Mouse (Mus musculus) midbrain, postnatal 0 days (tissue): Measurements from ENCODE around the gene Daxx. TPM values are rescaled to one million over a fixed set of nuclear protein-coding genes. Genes with fewer than 3 reads are reported as not detected.

Source experiments
- ATAC-seq: fragments of 200-750 bp; cut with Nextera tagmentation; 2 replicates; pipeline ENCODE4 v1.8.0; 2017; ENCODE audit warnings: moderate number of reproducible peaks, mild to moderate bottlenecking, moderate TSS enrichment, moderate library complexity; ENCODE audit not compliant: low FRiP score
- DNase-seq: peaks from one replicate; pipeline ENCODE4 v3.0.0-alpha.2; 2015; ENCODE audit warnings: low spot score
- H3K27ac ChIP-seq: fragments of 300-500 bp; sonication (generic); 2 replicates; pipeline ENCODE4 v1.5.1; 2014; ENCODE audit warnings: low read depth, mild to moderate bottlenecking, low read length, mixed read lengths
- H3K27me3 ChIP-seq: fragments of 300-500 bp; sonication (generic); 2 replicates; pipeline ENCODE4 v1.6.1; 2014; ENCODE audit warnings: low read length, control low read depth, mixed read lengths; ENCODE audit not compliant: insufficient read depth
- H3K36me3 ChIP-seq: fragments of 300-500 bp; sonication (generic); 2 replicates; pipeline ENCODE4 v1.6.1; 2014; ENCODE audit warnings: low read length, control low read depth, mixed read lengths; ENCODE audit not compliant: insufficient read depth
- H3K4me1 ChIP-seq: fragments of 300-500 bp; sonication (generic); 2 replicates; pipeline ENCODE4 v1.6.1; 2014; ENCODE audit warnings: mild to moderate bottlenecking, control low read depth, antibody characterized with exemption, low read length, mixed read lengths; ENCODE audit not compliant: insufficient read depth
- H3K4me2 ChIP-seq: fragments of 300-500 bp; sonication (generic); 2 replicates; pipeline ENCODE4 v1.6.1; 2014; ENCODE audit warnings: low read depth, mild to moderate bottlenecking, low read length, mixed read lengths; ENCODE audit not compliant: poor library complexity, severe bottlenecking
- H3K4me3 ChIP-seq: fragments of 300-500 bp; sonication (generic); 2 replicates; pipeline ENCODE4 v1.5.1; 2014; ENCODE audit warnings: low read depth, mild to moderate bottlenecking, low read length, moderate library complexity
- H3K9ac ChIP-seq: fragments of 300-500 bp; sonication (generic); replicated peaks from 2 replicates; pipeline ENCODE4 v1.6.1; 2014; ENCODE audit warnings: mild to moderate bottlenecking, low read length, moderate library complexity, mixed read lengths; ENCODE audit not compliant: poor library complexity, severe bottlenecking
- H3K9me3 ChIP-seq: fragments of 300-500 bp; sonication (generic); 2 replicates; pipeline ENCODE4 v1.6.1; 2016; ENCODE audit warnings: low read length, control low read depth
- CTCF ChIP-seq: IDR thresholded peaks from 2 replicates; pipeline ENCODE4 v1.5.1; 2016; ENCODE audit warnings: antibody characterized with exemption, mild to moderate bottlenecking
- WGBS: fragments of 180-500 bp; shearing (Covaris S2); extraction: QIAGEN DNeasy Blood & Tissue Kit; methylation state at CpG from one replicate; pipeline ENCODE4 v1.1.7; 2014; 5-methylcytosine and 5-hydroxymethylcytosine counted together
- polyA plus RNA-seq: library from polyadenylated mRNA; unstranded; fragments of >200 nt; fragmentation: Nextera tagmentation; extraction: Ambion mirVana; gene quantifications from 2 replicates; pipeline ENCODE4 v1.2.1, GENCODE M21; 2015
- total RNA-seq: library from RNA; depleted of rRNA; stranded (reverse); fragments of >200 nt; gene quantifications from 2 replicates; pipeline ENCODE4 v1.2.3, GENCODE M21; 2014

The Daxx gene
- total and polyA plus RNA-seq, 2 experiments from 2014 or later = 42.9 to 55.7 TPM

DNA sequence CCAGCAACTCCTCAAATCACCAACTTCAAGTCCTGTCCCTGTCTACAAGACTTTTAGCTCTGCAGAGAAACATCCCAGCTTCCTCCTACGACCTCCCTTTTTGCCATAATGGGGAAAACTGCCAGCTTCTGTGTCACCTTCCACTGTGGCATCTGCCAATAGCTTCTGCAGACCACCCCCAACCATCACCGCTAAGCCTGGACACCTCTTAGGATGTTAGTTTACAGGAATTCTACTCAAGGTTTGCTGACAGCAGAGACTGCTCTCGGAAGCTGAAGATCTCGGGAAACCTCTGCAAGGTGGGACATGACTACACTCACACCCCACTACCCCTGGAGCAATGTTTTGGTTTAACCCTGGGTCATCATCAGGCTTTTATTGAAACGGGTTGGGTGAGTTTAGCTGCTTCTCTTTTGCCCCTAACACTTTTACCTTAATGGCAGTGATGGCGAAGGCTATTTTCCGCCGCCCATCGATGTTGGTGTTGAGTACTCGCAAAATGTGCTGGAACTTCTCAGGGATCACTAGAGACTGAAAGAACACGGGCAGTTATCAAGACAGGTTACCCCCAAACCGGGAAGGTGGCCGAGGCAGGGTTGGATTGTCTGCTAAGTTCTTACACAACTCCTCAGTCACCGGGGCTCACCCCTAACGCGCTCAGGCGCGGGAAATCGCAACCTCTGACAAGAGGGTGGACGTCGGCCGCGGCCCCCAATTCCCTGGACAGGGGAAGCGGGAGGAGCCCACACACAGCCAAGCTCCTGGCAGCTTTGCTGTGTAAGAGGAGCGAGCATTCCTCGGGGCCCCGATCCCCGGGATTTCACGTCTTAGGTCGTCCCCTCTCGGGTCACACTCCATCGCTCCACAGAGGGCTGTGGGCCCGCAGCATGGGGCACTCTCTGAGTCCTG is 45.7 kb downstream of the Daxx start:
- H3K9me3 ChIP-seq = no peaks in the 10 kb centered on the region
- peaks cover 19% of the 10 kb centered on the region; the same call in 1 of the 2 replicates for H3K4me1 ChIP-seq
- DNase-seq (no peak), ATAC-seq (peak; percentile 14)
- WGBS = 1% methylated on average over 33 of the region's 33 CpGs
- no peak for TF ChIP-seq CTCF
- H3K4me2 ChIP-seq = peak overlapping the region; percentile 74
- peak overlapping the region; percentile 96 for H3K27ac ChIP-seq
- peak overlapping the region; percentile 84 for H3K4me3 ChIP-seq
- H3K9ac ChIP-seq = peak overlapping the region; percentile 96
- no peaks in the 10 kb centered on the region for H3K27me3 ChIP-seq
- peaks cover 33% of the 10 kb centered on the region for H3K36me3 ChIP-seq

DNA sequence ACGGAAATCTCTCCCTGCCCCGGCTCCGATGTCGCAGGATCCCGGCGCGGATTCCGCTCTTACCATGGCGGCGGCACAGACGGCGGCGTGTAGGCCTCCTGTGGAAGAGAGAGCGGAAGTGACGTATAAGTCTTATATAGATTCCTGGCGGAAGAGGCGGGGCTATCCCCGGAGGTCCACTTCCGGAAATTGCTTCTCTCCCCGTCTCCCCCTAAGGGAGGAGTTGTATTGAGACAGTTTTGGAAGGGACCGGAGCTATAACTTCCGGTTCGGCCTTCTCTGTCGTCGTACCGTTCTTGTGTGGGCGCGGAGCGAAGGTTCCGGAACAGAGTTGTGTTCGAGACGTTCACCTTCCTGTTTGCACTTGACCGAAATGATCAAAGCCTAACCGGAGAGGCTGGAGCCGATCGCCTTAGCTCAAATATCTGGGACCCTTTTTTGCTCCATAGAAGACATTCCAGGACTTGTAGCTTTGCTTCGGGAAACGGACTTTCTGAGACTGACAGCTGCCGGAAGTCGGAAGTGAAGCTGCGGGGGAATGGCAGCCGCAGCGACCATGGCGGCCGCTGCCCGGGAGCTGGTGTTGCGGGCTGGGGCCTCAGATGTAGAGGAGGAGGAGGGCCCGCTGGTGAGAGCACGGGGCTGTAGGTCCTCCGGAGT is 46.5 kb downstream of the Daxx start, which contains the start of the genes Vps52 and Rps18:
Gene Vps52 (plus strand): TSS at position 258 of the 660 bp plus-strand sequence.
Gene Rps18 (minus strand): TSS at position 447 of the 660 bp plus-strand sequence.
- Histone ChIP-seq H3K9ac (peak within 1 kb of the TSS; percentile 96), H3K4me2 (peak within 1 kb of the TSS; percentile 80), H3K4me1 (peaks cover 13% of the 10 kb centered on the region; the same call in 1 of the 2 replicates), H3K4me3 (peak within 1 kb of the TSS; percentile 84), H3K27ac (peak within 1 kb of the TSS; percentile 96), H3K36me3 (peaks cover 38% of the 10 kb centered on the region), H3K9me3 (no peaks in the 10 kb centered on the region), H3K27me3 (no peaks in the 10 kb centered on the region)
- under 1% methylated on average over 50 of the region's 50 CpGs for WGBS
- ATAC-seq (peak; percentile 88), DNase-seq (peak; percentile 99)
- peak; percentile 60 for TF ChIP-seq CTCF

DNA sequence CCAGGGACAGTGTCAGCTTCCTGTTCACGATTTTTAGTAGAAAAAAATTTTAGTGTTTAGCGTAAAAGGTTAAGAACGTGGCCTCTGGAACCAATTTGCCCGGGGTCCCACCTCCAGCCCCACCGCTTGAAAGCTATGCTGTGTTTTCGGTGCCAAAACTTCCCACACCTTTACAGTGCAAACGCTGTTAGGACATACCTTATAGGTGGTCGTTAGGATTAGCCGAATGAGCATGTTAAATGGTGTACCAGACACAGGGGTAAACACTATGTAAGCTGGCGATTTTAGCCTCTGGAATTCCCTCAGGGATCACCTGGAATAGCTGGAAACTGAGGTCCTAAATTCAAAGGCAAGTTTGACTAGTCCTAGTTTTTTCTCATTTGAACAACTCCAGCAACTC is 47.1 kb downstream of the Daxx start:
- Histone ChIP-seq H3K4me2 (peak overlapping the region; percentile 80), H3K27ac (peak overlapping the region; percentile 90), H3K4me3 (peak overlapping the region; percentile 84), H3K4me1 (peaks cover 13% of the 10 kb centered on the region; the same call in 1 of the 2 replicates), H3K27me3 (no peaks in the 10 kb centered on the region), H3K36me3 (peaks cover 43% of the 10 kb centered on the region), H3K9me3 (no peaks in the 10 kb centered on the region), H3K9ac (peak overlapping the region; percentile 89)
- ATAC-seq (no peak), DNase-seq (no peak)
- TF ChIP-seq CTCF = no peak
- WGBS = 8% methylated on average over 10 of the region's 10 CpGs

DNA sequence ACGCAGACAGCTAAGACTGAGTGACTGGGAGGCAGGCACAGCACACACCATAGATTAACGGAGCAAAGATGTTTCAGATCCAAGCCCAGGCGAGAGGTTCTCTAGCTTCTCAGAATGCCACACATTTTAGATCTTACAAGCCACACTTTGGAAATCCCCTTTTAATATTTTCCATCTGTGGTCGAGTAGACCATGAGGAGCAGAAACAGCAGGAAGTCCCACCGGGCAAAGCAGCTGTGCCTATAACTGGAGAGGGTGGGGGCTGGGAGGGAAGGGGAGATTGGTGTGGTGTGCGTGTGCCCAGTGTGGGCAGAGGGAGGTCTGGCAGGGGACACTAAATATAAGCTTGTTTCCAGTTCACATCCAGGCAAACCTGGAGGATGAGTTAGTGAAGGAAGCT is 48.3 kb downstream of the Daxx start:
- Histone ChIP-seq H3K4me1 (peaks cover 13% of the 10 kb centered on the region; the same call in 1 of the 2 replicates), H3K4me3 (no peak overlapping the region), H3K4me2 (no peak overlapping the region), H3K36me3 (peaks cover 52% of the 10 kb centered on the region), H3K9me3 (no peaks in the 10 kb centered on the region), H3K9ac (no peak overlapping the region), H3K27me3 (no peaks in the 10 kb centered on the region), H3K27ac (no peak overlapping the region)
- no peak for ATAC-seq
- 91% methylated on average over 6 of the region's 6 CpGs for WGBS
- TF ChIP-seq CTCF = no peak
- no peak for DNase-seq

DNA sequence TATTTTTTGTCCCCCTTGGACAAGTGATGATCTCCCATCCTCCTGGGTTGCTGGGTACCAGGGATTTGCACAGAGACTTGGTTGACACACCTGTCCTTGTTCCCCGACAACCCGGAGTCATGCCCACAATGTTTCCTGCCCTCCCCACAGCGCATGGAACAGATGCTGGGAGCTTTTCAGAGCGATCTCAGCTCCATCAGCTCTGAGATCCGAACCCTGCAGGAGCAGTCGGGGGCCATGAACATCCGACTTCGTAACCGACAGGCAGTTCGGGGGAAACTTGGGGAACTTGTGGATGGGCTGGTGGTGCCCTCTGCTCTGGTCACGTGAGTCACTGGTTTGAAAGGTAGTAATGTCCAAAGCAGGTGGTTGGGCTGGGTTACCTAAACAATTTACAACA is 49.2 kb downstream of the Daxx start:
- no peak overlapping the region for H3K27ac ChIP-seq
- no peaks in the 10 kb centered on the region for H3K27me3 ChIP-seq
- H3K9ac ChIP-seq = no peak overlapping the region
- TF ChIP-seq CTCF = no peak
- H3K4me1 ChIP-seq = peaks cover 13% of the 10 kb centered on the region; the same call in 1 of the 2 replicates
- no peak overlapping the region for H3K4me3 ChIP-seq
- no peak for ATAC-seq
- no peaks in the 10 kb centered on the region for H3K9me3 ChIP-seq
- WGBS = 95% methylated on average over 11 of the region's 11 CpGs
- peaks cover 52% of the 10 kb centered on the region for H3K36me3 ChIP-seq
- DNase-seq = no peak
- H3K4me2 ChIP-seq = no peak overlapping the region
